Mouse (Mus musculus) heart, embryonic 11.5 days (tissue): ENCODE measurements around the gene Hsd11b2. TPM values are rescaled to one million over a fixed set of nuclear protein-coding genes. Genes with fewer than 3 reads are reported as not detected.

Experiments
- ATAC-seq: fragments of 200-750 bp; cut with Nextera tagmentation; replicated peaks from 2 replicates; pipeline ENCODE4 v1.8.0; 2017; ENCODE audit warnings: moderate library complexity; ENCODE audit not compliant: insufficient number of reproducible peaks, low FRiP score, low TSS enrichment
- H3K27ac ChIP-seq: fragments of 300-500 bp; sonication (generic); 2 replicates; pipeline ENCODE4 v1.5.1; 2014; ENCODE audit warnings: mild to moderate bottlenecking, low read depth, low read length
- H3K27me3 ChIP-seq: fragments of 300-500 bp; sonication (generic); 2 replicates; pipeline ENCODE4 v1.6.1; 2014; ENCODE audit warnings: mild to moderate bottlenecking, low read length, mixed read lengths; ENCODE audit not compliant: control insufficient read depth, insufficient read depth
- H3K36me3 ChIP-seq: fragments of 300-500 bp; sonication (generic); 2 replicates; pipeline ENCODE4 v1.6.1; 2014; ENCODE audit warnings: mild to moderate bottlenecking, low read length, moderate library complexity, mixed read lengths; ENCODE audit not compliant: control insufficient read depth, insufficient read depth
- H3K4me1 ChIP-seq: fragments of 300-500 bp; sonication (generic); 2 replicates; pipeline ENCODE4 v1.6.1; 2014; ENCODE audit warnings: low read length; ENCODE audit not compliant: control insufficient read depth, insufficient read depth
- H3K4me2 ChIP-seq: fragments of 300-500 bp; sonication (generic); 2 replicates; pipeline ENCODE4 v1.6.1; 2014; ENCODE audit warnings: mild to moderate bottlenecking, moderate library complexity
- H3K4me3 ChIP-seq: fragments of 300-500 bp; sonication (generic); 2 replicates; pipeline ENCODE4 v1.5.1; 2014; ENCODE audit warnings: low read depth, low read length
- H3K9ac ChIP-seq: fragments of 300-500 bp; sonication (generic); 2 replicates; pipeline ENCODE4 v1.6.1; 2014; ENCODE audit warnings: mild to moderate bottlenecking, low read depth, low read length, moderate library complexity
- H3K9me3 ChIP-seq: fragments of 300-500 bp; sonication (generic); replicated peaks from 2 replicates; pipeline ENCODE4 v1.6.1; 2016; ENCODE audit warnings: low read length; ENCODE audit not compliant: control insufficient read depth
- WGBS: fragments of 180-500 bp; shearing (Covaris S2); extraction: QIAGEN DNeasy Blood & Tissue Kit; methylation state at CpG from one replicate; pipeline ENCODE4 v1.1.7; 2014; ENCODE audit not compliant: insufficient replicate concordance; 5-methylcytosine and 5-hydroxymethylcytosine counted together
- polyA plus RNA-seq: library from polyadenylated mRNA; unstranded; fragments of >200 nt; fragmentation: Nextera tagmentation; extraction: Ambion mirVana; gene quantifications from 2 replicates; pipeline ENCODE4 v1.2.1, GENCODE M21; 2014

Gene Hsd11b2
- 6.4 and 8.2 TPM in 2 replicates for polyA plus RNA-seq

DNA sequence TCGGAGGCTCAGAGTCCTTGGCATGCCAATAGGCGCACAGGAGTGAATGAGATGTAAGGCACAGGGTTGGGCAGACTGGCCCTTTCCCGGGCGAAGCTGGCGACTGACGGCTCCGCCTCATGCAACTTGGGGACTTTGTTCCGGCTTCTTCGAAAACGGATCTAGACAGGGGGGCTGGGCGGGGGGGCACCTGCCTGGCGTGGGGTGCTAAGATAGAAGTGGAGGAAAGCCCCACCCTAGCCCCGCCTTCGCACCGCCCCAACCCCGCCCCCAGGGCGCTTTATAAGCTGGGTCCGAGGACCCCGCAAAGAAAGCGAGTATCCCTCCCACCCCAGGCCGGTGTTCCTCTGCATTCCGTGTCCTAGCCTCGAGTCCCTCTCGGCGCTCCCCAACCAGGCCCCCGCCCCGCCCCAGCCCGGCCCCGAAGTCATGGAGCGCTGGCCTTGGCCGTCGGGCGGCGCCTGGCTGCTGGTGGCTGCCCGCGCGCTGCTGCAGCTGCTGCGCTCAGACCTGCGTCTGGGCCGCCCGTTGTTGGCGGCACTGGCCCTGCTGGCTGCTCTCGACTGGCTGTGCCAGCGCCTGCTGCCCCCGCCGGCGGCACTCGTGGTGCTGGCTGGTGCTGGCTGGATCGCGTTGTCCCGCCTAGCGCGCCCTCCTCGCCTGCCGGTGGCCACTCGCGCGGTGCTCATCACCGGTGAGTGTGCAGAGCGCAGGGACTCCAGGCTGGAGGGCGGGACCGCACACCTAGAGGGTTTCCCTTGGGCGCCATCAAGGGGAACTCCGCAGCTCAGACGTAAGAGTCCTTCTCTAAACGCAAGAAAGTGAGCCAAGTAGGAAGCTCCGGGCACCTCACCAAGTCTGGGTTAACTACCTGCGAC lies at the start of gene Hsd11b2:
Gene Hsd11b2 (plus strand): TSS at position 320 of the 878 bp plus-strand sequence.
- Histone ChIP-seq H3K9me3 (no peaks in the 10 kb centered on the region), H3K4me1 (peaks cover 56% of the 10 kb centered on the region), H3K4me3 (peak within 1 kb of the TSS; percentile 51), H3K27me3 (peaks cover 23% of the 10 kb centered on the region), H3K4me2 (peak within 1 kb of the TSS; percentile 99), H3K9ac (peak within 1 kb of the TSS; percentile 77), H3K36me3 (no peaks in the 10 kb centered on the region; the same call in 1 of the 2 replicates), H3K27ac (peak within 1 kb of the TSS; percentile 57; the same call in 1 of the 2 replicates)
- under 1% methylated on average over 65 of the region's 68 CpGs for WGBS
- ATAC-seq = peak; percentile 32; the same call in 1 of the 2 replicates

GRCm38 (mm10) chr8:105469041-105469695 lies 49.4 kb upstream of the Hsd11b2 start:
- 41% methylated on average over 6 of the region's 6 CpGs for WGBS
- peaks cover 30% of the 10 kb centered on the region for H3K4me1 ChIP-seq
- no peaks in the 10 kb centered on the region for H3K36me3 ChIP-seq
- no peak overlapping the region for H3K4me3 ChIP-seq
- H3K4me2 ChIP-seq = no peak overlapping the region; the same call in 1 of the 2 replicates
- no peak for ATAC-seq
- 0 out of 2 replicates have a peak overlapping the region, but pooled peaks have one; percentile 22 for H3K9ac ChIP-seq
- peaks cover 18% of the 10 kb centered on the region for H3K27me3 ChIP-seq
- H3K27ac ChIP-seq = no peak overlapping the region
- no peaks in the 10 kb centered on the region for H3K9me3 ChIP-seq

GRCm38 (mm10) chr8:105469816-105470215 lies 48.7 kb upstream of the Hsd11b2 start:
- no peak overlapping the region for H3K4me2 ChIP-seq
- ATAC-seq = no peak
- no peak overlapping the region for H3K9ac ChIP-seq
- H3K36me3 ChIP-seq = no peaks in the 10 kb centered on the region
- H3K4me3 ChIP-seq = no peak overlapping the region
- H3K27me3 ChIP-seq = peaks cover 18% of the 10 kb centered on the region
- H3K9me3 ChIP-seq = no peaks in the 10 kb centered on the region
- H3K27ac ChIP-seq = no peak overlapping the region
- peaks cover 37% of the 10 kb centered on the region for H3K4me1 ChIP-seq
- 91% methylated on average over 5 of the region's 5 CpGs for WGBS

DNA sequence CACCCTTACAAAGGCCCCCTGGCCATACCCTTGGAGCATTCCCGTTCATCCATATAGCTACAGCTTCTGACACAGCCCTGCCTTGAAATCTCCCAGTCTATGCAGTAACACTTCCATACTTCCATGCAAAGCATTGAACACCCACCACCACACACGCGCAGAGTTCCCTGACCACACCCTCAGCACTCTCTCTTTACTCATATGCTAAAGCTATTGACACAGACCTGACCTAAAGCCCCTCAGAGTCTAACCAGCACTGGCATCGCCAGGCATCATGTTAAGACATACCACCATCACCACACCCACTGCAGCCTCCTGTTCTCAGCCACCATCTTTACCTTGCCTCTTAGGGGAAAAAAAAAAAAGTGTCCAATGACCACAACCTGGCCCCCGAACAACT lies 48.3 kb upstream of the Hsd11b2 start:
- Histone ChIP-seq H3K36me3 (no peaks in the 10 kb centered on the region), H3K9me3 (no peaks in the 10 kb centered on the region), H3K9ac (no peak overlapping the region), H3K27me3 (peaks cover 18% of the 10 kb centered on the region), H3K4me1 (peaks cover 40% of the 10 kb centered on the region), H3K4me3 (no peak overlapping the region), H3K4me2 (no peak overlapping the region), H3K27ac (no peak overlapping the region)
- ATAC-seq = no peak
- 79% methylated on average over 5 of the region's 5 CpGs for WGBS

DNA sequence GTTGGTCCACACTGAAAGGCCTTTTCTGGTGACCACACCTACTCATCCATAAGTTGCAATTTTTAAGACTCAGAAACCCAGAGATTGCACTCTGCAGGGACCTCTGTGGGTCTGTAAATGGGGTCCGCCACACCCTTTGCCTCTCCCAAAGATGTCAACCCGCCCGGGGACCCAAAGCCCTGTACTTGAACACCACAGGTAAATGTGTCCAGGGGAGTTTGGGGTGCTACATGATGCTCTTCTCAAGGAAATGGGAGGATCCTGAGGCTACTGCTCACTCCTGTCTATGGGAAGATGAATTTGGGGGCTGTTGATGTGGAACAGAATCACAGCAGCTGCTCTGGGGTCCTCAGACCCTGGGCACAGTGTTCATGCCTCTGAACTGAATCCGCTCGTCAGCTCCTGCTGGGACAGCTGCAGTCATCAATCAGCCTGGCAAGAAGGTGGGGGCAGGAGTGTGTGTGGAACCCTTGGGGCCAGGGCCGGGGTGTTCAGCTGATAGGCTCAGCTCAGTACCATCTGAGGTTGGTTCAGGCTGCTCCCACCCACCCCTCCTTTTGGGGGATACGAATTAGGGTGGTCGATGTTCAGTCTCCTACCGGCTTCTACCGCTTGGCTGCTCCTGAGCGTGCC lies 47.8 kb upstream of the Hsd11b2 start:
- Histone ChIP-seq H3K27ac (no peak overlapping the region), H3K4me1 (peaks cover 40% of the 10 kb centered on the region)

DNA sequence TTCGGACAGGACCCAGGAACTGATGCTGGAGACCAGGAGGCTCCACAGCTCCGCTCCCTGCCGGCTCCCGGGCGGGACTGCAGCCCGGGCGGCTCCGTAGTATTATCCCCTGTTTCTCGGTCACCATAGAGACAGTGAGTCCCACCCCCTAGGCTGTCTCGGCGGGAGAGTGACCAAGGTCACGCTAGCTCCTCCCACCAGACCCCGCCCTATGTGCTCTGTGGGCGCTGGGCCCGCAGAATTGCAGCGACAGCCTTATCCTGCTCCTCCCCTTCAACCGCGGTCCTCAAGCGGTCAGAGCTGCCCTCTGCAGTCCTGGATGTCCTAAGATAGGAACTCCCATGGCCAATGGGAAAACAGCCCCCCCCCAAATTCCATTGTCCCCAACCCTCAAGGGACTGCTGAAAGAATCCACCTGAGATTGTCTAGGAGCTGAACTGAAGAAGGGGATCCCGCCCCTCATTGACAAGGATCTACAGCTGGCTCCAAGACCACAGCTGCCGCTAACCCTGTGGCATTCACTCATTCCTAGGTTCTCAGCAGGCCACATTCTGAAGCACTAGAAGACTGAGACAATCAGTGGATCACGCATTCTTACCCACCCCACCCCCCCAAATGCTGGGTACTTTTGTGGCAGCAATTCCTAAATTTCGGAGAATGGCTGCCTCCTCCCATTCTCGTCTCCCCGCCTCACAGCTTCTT lies 47.1 kb upstream of the Hsd11b2 start, which contains the start of gene Tppp3:
Gene Tppp3 (minus strand): TSS at position 213 of the 702 bp plus-strand sequence.
- H3K9me3 ChIP-seq = no peaks in the 10 kb centered on the region
- peak within 1 kb of the TSS; percentile 69 for H3K4me2 ChIP-seq
- no peak within 1 kb of the TSS for H3K27ac ChIP-seq
- peaks cover 18% of the 10 kb centered on the region for H3K27me3 ChIP-seq
- ATAC-seq = peak; percentile 85
- H3K4me3 ChIP-seq = peak within 1 kb of the TSS; percentile 38
- 8% methylated on average over 25 of the region's 25 CpGs for WGBS
- H3K9ac ChIP-seq = peak within 1 kb of the TSS; percentile 50; the same call in 1 of the 2 replicates
- 0 out of 2 replicates have a peak, but pooled peaks cover 2% of the 10 kb centered on the region for H3K36me3 ChIP-seq
- peaks cover 40% of the 10 kb centered on the region for H3K4me1 ChIP-seq

More for the DNA sequence above, 47.8 kb upstream of the Hsd11b2 start:
- WGBS = 18% methylated on average over 11 of the region's 11 CpGs
- H3K36me3 ChIP-seq = 0 out of 2 replicates have a peak, but pooled peaks cover under 1% of the 10 kb centered on the region
- H3K27me3 ChIP-seq = peaks cover 18% of the 10 kb centered on the region
- H3K4me2 ChIP-seq = peak overlapping the region; percentile 69
- H3K4me3 ChIP-seq = peak overlapping the region; percentile 38
- no peaks in the 10 kb centered on the region for H3K9me3 ChIP-seq
- peak overlapping the region; percentile 50; the same call in 1 of the 2 replicates for H3K9ac ChIP-seq
- no peak; the same call in 1 of the 2 replicates for ATAC-seq

DNA sequence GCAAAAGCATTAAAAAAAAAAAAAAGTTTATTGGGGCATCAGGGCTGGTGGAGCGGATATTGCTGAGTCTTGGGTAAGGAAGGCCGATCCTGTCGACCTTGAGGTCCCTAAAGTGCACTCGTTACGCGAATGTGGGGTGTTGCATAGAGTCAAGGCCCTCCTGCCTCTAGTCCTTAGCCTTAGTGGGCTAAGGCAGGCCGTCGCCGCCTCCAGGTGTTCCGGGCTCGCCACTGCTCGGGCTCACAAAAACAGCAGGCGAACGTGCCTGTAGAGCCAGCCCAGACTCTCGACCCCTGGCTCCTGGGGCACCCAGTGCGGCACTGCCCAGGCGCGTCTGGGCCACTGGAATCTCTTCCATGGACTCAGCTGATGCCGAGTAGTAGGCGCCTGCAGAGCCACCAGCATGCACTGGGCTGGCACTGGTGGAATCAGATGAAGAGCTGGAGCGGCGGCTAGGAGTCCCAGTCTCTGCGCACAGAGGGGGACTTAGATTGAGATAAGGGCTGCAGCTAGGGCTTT lies 46.1 kb upstream of the Hsd11b2 start:
- Histone ChIP-seq H3K9me3 (no peaks in the 10 kb centered on the region), H3K4me3 (no peak overlapping the region), H3K27me3 (peaks cover 18% of the 10 kb centered on the region), H3K9ac (no peak overlapping the region), H3K4me1 (peaks cover 47% of the 10 kb centered on the region), H3K4me2 (peak overlapping the region; percentile 23; the same call in 1 of the 2 replicates), H3K27ac (no peak overlapping the region), H3K36me3 (0 out of 2 replicates have a peak, but pooled peaks cover 2% of the 10 kb centered on the region)
- 12% methylated on average over 23 of the region's 23 CpGs for WGBS
- ATAC-seq = no peak
